Mouse (Mus musculus): Measurements from ENCODE around the gene Hgd. TPM values are rescaled to one million over a fixed set of nuclear protein-coding genes. Genes with fewer than 3 reads are reported as not detected.

The Hgd gene
- polyA plus RNA-seq, 1 experiment, result 0.23 TPM

DNA sequence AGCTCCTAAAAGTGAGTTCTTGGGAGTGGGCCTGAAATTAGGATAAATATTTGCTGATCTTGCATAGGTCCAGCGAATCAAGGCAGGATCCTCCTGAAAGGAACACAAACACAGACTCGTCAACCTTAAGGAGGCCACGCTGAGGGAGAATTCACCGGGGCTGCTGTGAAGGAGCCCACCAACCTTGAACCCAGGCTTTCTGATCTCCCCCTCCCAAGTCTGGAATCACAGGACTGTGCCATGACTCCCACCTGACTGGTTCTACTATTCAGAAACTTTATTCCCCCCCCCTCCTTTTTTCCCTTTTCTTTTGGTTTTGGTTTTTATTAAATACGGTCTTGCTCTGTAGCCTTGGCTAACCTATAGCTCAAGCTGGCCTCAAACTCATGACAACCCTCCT, 69.1 kb downstream of the Hgd start:
- Histone ChIP-seq H3K27me3 (ENCODE audit: control insufficient read depth, insufficient read depth, low read length) (no peaks in the 10 kb centered on the region), H3K4me1 (ENCODE audit: control insufficient read depth, insufficient read depth, low read length) (peaks cover 10% of the 10 kb centered on the region; the same call in 1 of the 2 replicates), H3K27ac (ENCODE audit: insufficient read depth, low read length) (no peak overlapping the region), H3K4me3 (replicated peaks; ENCODE audit: insufficient read depth, low read depth, low read length) (no peak overlapping the region)
- no peak for DNase-seq
- WGBS, result 90% methylated on average over 5 of the region's 5 CpGs
- TF ChIP-seq POLR2A (IDR thresholded peaks at IDR 0.05; ENCODE audit: borderline replicate concordance, insufficient read depth, low read length), result no peak
- TF ChIP-seq CTCF (IDR thresholded peaks at IDR 0.05; ENCODE audit: borderline replicate concordance, insufficient read depth, low read depth, low read length), result no peak

DNA sequence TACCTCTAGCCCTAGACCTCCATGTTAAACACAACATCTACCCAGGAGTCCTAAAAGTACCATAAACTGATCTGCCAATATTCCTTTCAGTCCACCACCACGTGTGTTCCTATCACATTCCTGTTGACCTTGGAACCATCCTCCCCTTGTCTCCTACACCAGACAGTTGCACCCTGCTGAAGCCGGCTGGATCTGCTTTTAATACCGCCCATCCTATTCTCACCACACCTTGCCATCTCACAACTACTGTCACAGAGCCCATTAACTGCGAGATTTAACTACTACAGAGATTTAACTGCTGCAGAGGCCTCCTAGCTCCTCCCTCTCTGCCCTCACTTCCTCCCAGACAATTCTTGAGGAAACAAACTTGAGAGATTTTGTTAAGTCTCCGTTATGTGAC, 71.5 kb downstream of the Hgd start:
- no peak for DNase-seq
- no peaks in the 10 kb centered on the region for H3K27me3 ChIP-seq (ENCODE audit: control insufficient read depth, insufficient read depth, low read length)
- WGBS, result 80% methylated on average over 5 of the region's 5 CpGs
- H3K27ac ChIP-seq (ENCODE audit: insufficient read depth, low read length), result 0 out of 2 replicates have a peak overlapping the region, but pooled peaks have one; percentile 23
- H3K4me3 ChIP-seq (replicated peaks; ENCODE audit: insufficient read depth, low read depth, low read length), result no peak overlapping the region
- peaks cover 10% of the 10 kb centered on the region; the same call in 1 of the 2 replicates for H3K4me1 ChIP-seq (ENCODE audit: control insufficient read depth, insufficient read depth, low read length)
- no peak for TF ChIP-seq CTCF (IDR thresholded peaks at IDR 0.05; ENCODE audit: borderline replicate concordance, insufficient read depth, low read depth, low read length)
- TF ChIP-seq POLR2A (IDR thresholded peaks at IDR 0.05; ENCODE audit: borderline replicate concordance, insufficient read depth, low read length), result no peak

DNA sequence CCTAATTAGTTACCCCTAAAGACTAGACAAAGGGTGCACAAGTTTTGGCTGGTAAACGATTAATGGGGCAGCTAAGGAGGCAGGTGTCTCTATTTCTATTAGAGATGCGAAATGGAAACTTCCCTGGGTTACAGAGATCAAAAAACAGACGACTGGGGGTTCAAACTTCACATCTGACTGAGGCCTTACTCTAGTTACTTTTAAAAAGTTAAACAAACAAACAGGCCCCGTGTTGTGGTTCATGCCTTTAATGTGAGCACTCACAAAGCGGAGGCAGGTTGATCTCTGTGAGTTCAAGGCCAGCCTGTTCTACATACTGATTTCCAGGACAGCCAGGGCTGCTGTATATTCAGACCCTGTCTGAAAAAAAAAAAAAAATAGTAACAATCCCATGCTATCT, 72.7 kb downstream of the Hgd start:
- no peak overlapping the region for H3K4me3 ChIP-seq (replicated peaks; ENCODE audit: insufficient read depth, low read depth, low read length)
- no peak for DNase-seq
- no peaks in the 10 kb centered on the region for H3K27me3 ChIP-seq (ENCODE audit: control insufficient read depth, insufficient read depth, low read length)
- no peak overlapping the region for H3K27ac ChIP-seq (ENCODE audit: insufficient read depth, low read length)
- TF ChIP-seq POLR2A (IDR thresholded peaks at IDR 0.05; ENCODE audit: borderline replicate concordance, insufficient read depth, low read length) (no peak), CTCF (IDR thresholded peaks at IDR 0.05; ENCODE audit: borderline replicate concordance, insufficient read depth, low read depth, low read length) (no peak)
- H3K4me1 ChIP-seq (ENCODE audit: control insufficient read depth, insufficient read depth, low read length), result peaks cover 10% of the 10 kb centered on the region; the same call in 1 of the 2 replicates
- 77% methylated on average over 5 of the region's 5 CpGs for WGBS

DNA sequence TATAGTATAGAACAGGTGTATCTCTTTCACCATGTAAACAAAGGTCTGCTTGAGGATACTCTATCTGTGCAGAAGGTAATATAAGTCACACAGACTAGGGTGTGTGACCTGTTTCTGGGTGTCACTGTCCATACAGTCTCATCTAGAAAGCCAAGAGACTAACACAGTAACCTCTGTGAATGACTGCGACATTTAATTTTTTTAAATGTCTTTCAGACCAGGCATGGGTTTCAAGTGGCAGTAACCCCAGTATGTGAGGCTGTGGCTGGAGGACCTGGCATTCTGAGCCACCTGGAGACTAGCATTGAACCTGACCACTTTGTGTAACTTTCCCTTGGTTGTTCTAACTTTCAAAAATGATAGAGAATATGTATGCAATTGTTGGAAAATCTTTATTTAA, 73.1 kb downstream of the Hgd start:
- DNase-seq, result no peak
- WGBS, result 41% methylated on average over 1 of the region's 1 CpGs
- H3K27ac ChIP-seq (ENCODE audit: insufficient read depth, low read length), result peak overlapping the region; percentile 40; the same call in 1 of the 2 replicates
- no peak for TF ChIP-seq CTCF (IDR thresholded peaks at IDR 0.05; ENCODE audit: borderline replicate concordance, insufficient read depth, low read depth, low read length)
- TF ChIP-seq POLR2A (IDR thresholded peaks at IDR 0.05; ENCODE audit: borderline replicate concordance, insufficient read depth, low read length), result no peak
- no peaks in the 10 kb centered on the region for H3K27me3 ChIP-seq (ENCODE audit: control insufficient read depth, insufficient read depth, low read length)
- H3K4me3 ChIP-seq (replicated peaks; ENCODE audit: insufficient read depth, low read depth, low read length), result peak overlapping the region; percentile 91
- H3K4me1 ChIP-seq (ENCODE audit: control insufficient read depth, insufficient read depth, low read length), result peaks cover 10% of the 10 kb centered on the region; the same call in 1 of the 2 replicates

DNA sequence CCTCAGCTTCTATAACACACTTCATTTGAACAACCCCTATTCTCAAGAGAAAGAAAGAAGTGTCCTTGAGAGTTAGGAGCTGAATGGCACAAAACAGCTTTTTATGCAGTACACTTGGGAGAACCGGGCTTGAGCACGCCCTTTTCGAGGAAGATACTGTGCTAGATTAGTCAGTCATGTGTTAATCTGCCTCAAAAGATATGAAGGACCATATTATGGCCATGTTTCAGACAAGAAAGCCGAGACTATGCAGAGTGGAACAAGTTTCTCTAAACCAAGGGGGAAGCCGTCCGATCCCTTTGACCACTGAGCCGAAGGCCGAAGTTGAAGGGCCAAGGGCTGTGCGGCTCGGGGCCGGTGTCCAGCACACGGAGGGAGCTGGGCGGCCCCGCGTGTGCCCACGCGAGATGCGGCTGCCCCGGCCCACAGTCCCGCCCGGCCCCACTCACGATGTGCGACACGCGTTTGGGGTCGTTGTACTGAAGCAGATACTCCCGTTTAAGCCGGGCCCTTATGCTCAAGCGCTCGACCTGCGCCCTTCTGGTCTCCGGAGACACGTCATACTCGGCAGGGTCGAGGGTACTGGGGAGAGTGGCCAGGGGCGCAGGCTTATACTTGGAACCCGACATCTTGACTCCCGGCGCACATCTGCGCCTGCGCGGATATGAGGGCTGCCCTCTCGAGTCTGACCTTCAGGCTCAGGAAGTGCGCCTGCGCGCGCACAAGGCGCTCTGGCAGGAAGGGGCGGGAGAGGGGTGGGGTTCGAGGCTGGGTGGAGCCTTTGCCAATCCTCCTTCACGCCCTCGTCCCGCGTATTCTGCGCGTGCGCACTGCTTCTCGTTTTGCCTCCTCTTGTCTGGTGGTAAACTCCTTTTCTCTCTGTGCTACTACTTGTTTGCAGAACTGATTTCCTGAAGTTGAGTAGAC, 74.0 kb downstream of the Hgd start, which contains the start of gene Ndufb4:
Gene Ndufb4 (minus strand): TSS at position 723 of the 927 bp plus-strand sequence.
- Histone ChIP-seq H3K27ac (ENCODE audit: insufficient read depth, low read length) (peak within 1 kb of the TSS; percentile 55), H3K27me3 (ENCODE audit: control insufficient read depth, insufficient read depth, low read length) (no peaks in the 10 kb centered on the region), H3K4me3 (replicated peaks; ENCODE audit: insufficient read depth, low read depth, low read length) (peak within 1 kb of the TSS; percentile 91), H3K4me1 (ENCODE audit: control insufficient read depth, insufficient read depth, low read length) (peaks cover 10% of the 10 kb centered on the region; the same call in 1 of the 2 replicates)
- TF ChIP-seq POLR2A (IDR thresholded peaks at IDR 0.05; ENCODE audit: borderline replicate concordance, insufficient read depth, low read length) (peak; percentile 51; the same call in 1 of the 2 replicates), CTCF (IDR thresholded peaks at IDR 0.05; ENCODE audit: borderline replicate concordance, insufficient read depth, low read depth, low read length) (no peak)
- peak; percentile 94 to 97 for DNase-seq
- under 1% methylated on average over 54 of the region's 58 CpGs for WGBS

DNA sequence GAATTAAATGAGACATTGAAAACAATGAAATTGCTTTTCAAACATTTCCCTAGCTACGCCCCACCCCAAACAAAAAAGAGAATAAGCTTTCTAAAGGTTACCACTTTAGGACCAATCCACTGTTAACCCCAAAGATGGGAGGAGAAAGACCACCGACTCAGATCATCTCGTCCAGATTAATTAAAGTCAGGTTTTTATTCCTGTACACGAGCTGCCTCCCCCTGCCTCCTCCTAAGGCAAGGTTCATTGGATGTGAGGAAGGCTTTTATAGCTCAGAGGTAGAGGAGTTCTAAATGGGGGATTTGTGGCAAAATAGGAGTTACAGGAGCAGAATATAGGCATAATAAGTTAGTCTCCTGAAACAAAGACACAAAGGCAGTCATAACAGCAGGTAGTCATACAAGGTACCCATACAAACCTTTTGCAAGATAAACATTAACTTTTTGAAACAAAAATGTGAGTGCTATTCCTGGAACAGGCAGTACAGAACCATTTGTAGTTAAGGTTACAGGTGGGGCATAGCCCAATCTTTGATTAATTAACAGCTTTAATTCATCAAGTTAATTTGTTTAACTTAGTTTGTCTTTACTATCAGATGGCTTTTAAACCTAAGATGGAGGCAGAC, 75.0 kb downstream of the Hgd start:
- WGBS, result 59% methylated on average over 4 of the region's 4 CpGs
- no peak for TF ChIP-seq CTCF (IDR thresholded peaks at IDR 0.05; ENCODE audit: borderline replicate concordance, insufficient read depth, low read depth, low read length)
- no peak for TF ChIP-seq POLR2A (IDR thresholded peaks at IDR 0.05; ENCODE audit: borderline replicate concordance, insufficient read depth, low read length)
- peaks cover 10% of the 10 kb centered on the region; the same call in 1 of the 2 replicates for H3K4me1 ChIP-seq (ENCODE audit: control insufficient read depth, insufficient read depth, low read length)
- H3K4me3 ChIP-seq (replicated peaks; ENCODE audit: insufficient read depth, low read depth, low read length), result no peak overlapping the region
- peak overlapping the region; percentile 43; the same call in 1 of the 2 replicates for H3K27ac ChIP-seq (ENCODE audit: insufficient read depth, low read length)
- no peak for DNase-seq
- no peaks in the 10 kb centered on the region for H3K27me3 ChIP-seq (ENCODE audit: control insufficient read depth, insufficient read depth, low read length)

DNA sequence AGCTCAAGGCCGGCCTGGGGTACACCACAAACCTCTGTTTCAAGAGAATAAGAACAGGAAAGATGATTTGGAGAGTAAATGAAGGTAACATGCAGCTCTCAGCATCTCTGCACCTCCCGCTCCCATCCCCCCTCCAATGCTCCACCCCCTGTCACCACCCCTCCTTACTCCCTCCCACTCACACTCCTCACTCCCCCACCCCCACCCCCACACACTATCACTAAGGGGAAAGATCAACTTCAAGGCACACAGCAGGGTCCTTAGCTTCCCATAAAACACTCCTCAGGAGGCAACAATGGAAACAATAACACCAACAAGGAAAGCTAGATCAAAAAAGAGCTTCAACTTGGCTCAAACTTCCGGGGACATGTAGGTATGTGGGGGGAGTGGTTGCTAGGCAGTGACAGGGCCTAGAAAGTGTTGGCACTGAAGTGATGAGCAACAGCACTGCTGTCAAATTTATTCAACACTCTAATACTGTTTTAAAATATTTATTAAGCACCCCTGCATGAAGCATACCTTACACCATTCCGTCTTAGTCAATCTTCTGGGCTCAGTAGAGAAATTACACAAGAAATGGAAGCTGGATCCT, 75.9 kb downstream of the Hgd start:
- peaks cover 10% of the 10 kb centered on the region; the same call in 1 of the 2 replicates for H3K4me1 ChIP-seq (ENCODE audit: control insufficient read depth, insufficient read depth, low read length)
- WGBS, result 43% methylated on average over 4 of the region's 4 CpGs
- no peak for DNase-seq
- TF ChIP-seq POLR2A (IDR thresholded peaks at IDR 0.05; ENCODE audit: borderline replicate concordance, insufficient read depth, low read length), result no peak
- no peak for TF ChIP-seq CTCF (IDR thresholded peaks at IDR 0.05; ENCODE audit: borderline replicate concordance, insufficient read depth, low read depth, low read length)
- no peak overlapping the region for H3K27ac ChIP-seq (ENCODE audit: insufficient read depth, low read length)
- H3K27me3 ChIP-seq (ENCODE audit: control insufficient read depth, insufficient read depth, low read length), result no peaks in the 10 kb centered on the region
- no peak overlapping the region for H3K4me3 ChIP-seq (replicated peaks; ENCODE audit: insufficient read depth, low read depth, low read length)
